Mouse (Mus musculus): ENCODE results near the gene Olfr446.

DNA sequence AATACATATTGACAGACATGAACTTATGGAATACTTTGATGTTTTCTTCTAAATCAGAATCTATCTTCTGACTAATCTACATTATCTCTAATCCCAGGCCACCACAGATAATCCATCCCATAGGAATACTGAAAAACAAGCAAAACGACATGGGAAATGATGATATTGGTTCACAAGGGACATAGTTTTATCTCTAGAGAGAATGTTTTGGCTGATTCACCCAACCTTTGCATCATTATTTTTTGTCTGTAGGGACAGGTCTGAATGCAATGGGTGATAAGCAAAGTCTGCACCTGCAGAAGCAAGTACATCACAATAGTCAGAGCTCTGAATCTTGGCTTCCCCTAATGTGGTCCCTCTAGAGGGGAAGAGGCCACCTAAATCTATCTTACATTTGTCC is 27.6 kb downstream of the Olfr446 start, which contains the start of gene Olfr444:
- TF ChIP-seq CTCF (IDR thresholded peaks at IDR 0.05; ENCODE audit: low read depth), result no peak
- TF ChIP-seq EP300 (optimal IDR thresholded peaks at IDR 0.05), result no peak

Measured in stomach, postnatal 0 days (tissue).